Mouse (Mus musculus): ENCODE measurements around the gene Stx11. TPM values are rescaled to one million over a fixed set of nuclear protein-coding genes. Genes with fewer than 3 reads are reported as not detected.

Gene Stx11
- polyA plus RNA-seq, 1 experiment, result 28.8 TPM

GRCm38 (mm10) chr10:12929857-12930174 is 34.3 kb downstream of the Stx11 start:
- 7% methylated on average over 6 of the region's 6 CpGs for WGBS
- TF ChIP-seq POLR2A (IDR thresholded peaks at IDR 0.05; ENCODE audit: borderline replicate concordance, control insufficient read depth, low read depth, low read length), result no peak
- no peak for TF ChIP-seq CTCF (IDR thresholded peaks at IDR 0.05; ENCODE audit: control insufficient read depth, insufficient read depth, low read length)
- Histone ChIP-seq H3K27ac (ENCODE audit: control insufficient read depth, insufficient read depth, low read depth, low read length, poor library complexity) (peak overlapping the region; percentile 61), H3K4me3 (replicated peaks; ENCODE audit: control insufficient read depth, low read depth, low read length) (no peak overlapping the region), H3K4me1 (ENCODE audit: control insufficient read depth, insufficient read depth, low read length) (no peaks in the 10 kb centered on the region; the same call in 1 of the 2 replicates)

GRCm38 (mm10) chr10:12929149-12929856 is 34.8 kb downstream of the Stx11 start:
- 48% methylated on average over 7 of the region's 7 CpGs for WGBS
- Histone ChIP-seq H3K4me1 (ENCODE audit: control insufficient read depth, insufficient read depth, low read length) (no peaks in the 10 kb centered on the region; the same call in 1 of the 2 replicates), H3K27ac (ENCODE audit: control insufficient read depth, insufficient read depth, low read depth, low read length, poor library complexity) (peak overlapping the region; percentile 61), H3K4me3 (replicated peaks; ENCODE audit: control insufficient read depth, low read depth, low read length) (no peak overlapping the region)
- no peak for TF ChIP-seq POLR2A (IDR thresholded peaks at IDR 0.05; ENCODE audit: borderline replicate concordance, control insufficient read depth, low read depth, low read length)
- TF ChIP-seq CTCF (IDR thresholded peaks at IDR 0.05; ENCODE audit: control insufficient read depth, insufficient read depth, low read length), result no peak

- peaks cover 3% of the 10 kb centered on the region for H3K4me1 ChIP-seq (ENCODE audit: control insufficient read depth, insufficient read depth, low read length)
- H3K4me3 ChIP-seq (replicated peaks; ENCODE audit: control insufficient read depth, low read depth, low read length), result no peak overlapping the region
- peak overlapping the region; percentile 47; the same call in 1 of the 2 replicates for H3K27ac ChIP-seq (ENCODE audit: control insufficient read depth, insufficient read depth, low read depth, low read length, poor library complexity)
- 47% methylated on average over 6 of the region's 6 CpGs for WGBS
- TF ChIP-seq CTCF (IDR thresholded peaks at IDR 0.05; ENCODE audit: control insufficient read depth, insufficient read depth, low read length), result no peak
- TF ChIP-seq POLR2A (IDR thresholded peaks at IDR 0.05; ENCODE audit: borderline replicate concordance, control insufficient read depth, low read depth, low read length), result no peak
Observed at GRCm38 (mm10) chr10:12928193-12928592, 35.9 kb downstream of the Stx11 start.

GRCm38 (mm10) chr10:12922574-12923353 is 41.3 kb downstream of the Stx11 start:
- peak overlapping the region; percentile 90 for H3K27ac ChIP-seq (ENCODE audit: control insufficient read depth, insufficient read depth, low read depth, low read length, poor library complexity)
- TF ChIP-seq CTCF (IDR thresholded peaks at IDR 0.05; ENCODE audit: control insufficient read depth, insufficient read depth, low read length) (peak; percentile 56; the same call in 1 of the 2 replicates), POLR2A (IDR thresholded peaks at IDR 0.05; ENCODE audit: borderline replicate concordance, control insufficient read depth, low read depth, low read length) (no peak)
- H3K4me3 ChIP-seq (replicated peaks; ENCODE audit: control insufficient read depth, low read depth, low read length), result peak overlapping the region; percentile 73
- under 1% methylated on average over 55 of the region's 55 CpGs for WGBS
- H3K4me1 ChIP-seq (ENCODE audit: control insufficient read depth, insufficient read depth, low read length), result peaks cover 3% of the 10 kb centered on the region

GRCm38 (mm10) chr10:12922077-12922573 is 42.0 kb downstream of the Stx11 start:
- Histone ChIP-seq H3K4me3 (replicated peaks; ENCODE audit: control insufficient read depth, low read depth, low read length) (peak overlapping the region; percentile 73), H3K4me1 (ENCODE audit: control insufficient read depth, insufficient read depth, low read length) (peaks cover 3% of the 10 kb centered on the region), H3K27ac (ENCODE audit: control insufficient read depth, insufficient read depth, low read depth, low read length, poor library complexity) (peak overlapping the region; percentile 90)
- WGBS, result under 1% methylated on average over 13 of the region's 13 CpGs
- TF ChIP-seq CTCF (IDR thresholded peaks at IDR 0.05; ENCODE audit: control insufficient read depth, insufficient read depth, low read length), result no peak
- TF ChIP-seq POLR2A (IDR thresholded peaks at IDR 0.05; ENCODE audit: borderline replicate concordance, control insufficient read depth, low read depth, low read length), result no peak

GRCm38 (mm10) chr10:12921551-12922040 is 42.5 kb downstream of the Stx11 start:
- Histone ChIP-seq H3K4me1 (ENCODE audit: control insufficient read depth, insufficient read depth, low read length) (peaks cover 3% of the 10 kb centered on the region), H3K4me3 (replicated peaks; ENCODE audit: control insufficient read depth, low read depth, low read length) (peak overlapping the region; percentile 70), H3K27ac (ENCODE audit: control insufficient read depth, insufficient read depth, low read depth, low read length, poor library complexity) (peak overlapping the region; percentile 65)
- WGBS, result 2% methylated on average over 11 of the region's 11 CpGs
- TF ChIP-seq POLR2A (IDR thresholded peaks at IDR 0.05; ENCODE audit: borderline replicate concordance, control insufficient read depth, low read depth, low read length) (no peak), CTCF (IDR thresholded peaks at IDR 0.05; ENCODE audit: control insufficient read depth, insufficient read depth, low read length) (no peak)

GRCm38 (mm10) chr10:12919287-12919686 is 44.8 kb downstream of the Stx11 start:
- Histone ChIP-seq H3K4me3 (replicated peaks; ENCODE audit: control insufficient read depth, low read depth, low read length) (no peak overlapping the region), H3K4me1 (ENCODE audit: control insufficient read depth, insufficient read depth, low read length) (peaks cover 3% of the 10 kb centered on the region), H3K27ac (ENCODE audit: control insufficient read depth, insufficient read depth, low read depth, low read length, poor library complexity) (no peak overlapping the region)
- TF ChIP-seq CTCF (IDR thresholded peaks at IDR 0.05; ENCODE audit: control insufficient read depth, insufficient read depth, low read length) (no peak), POLR2A (IDR thresholded peaks at IDR 0.05; ENCODE audit: borderline replicate concordance, control insufficient read depth, low read depth, low read length) (no peak)
- WGBS, result 52% methylated on average over 5 of the region's 5 CpGs

GRCm38 (mm10) chr10:12917626-12918025 is 46.5 kb downstream of the Stx11 start:
- H3K4me3 ChIP-seq (replicated peaks; ENCODE audit: control insufficient read depth, low read depth, low read length), result no peak overlapping the region
- H3K27ac ChIP-seq (ENCODE audit: control insufficient read depth, insufficient read depth, low read depth, low read length, poor library complexity), result no peak overlapping the region
- TF ChIP-seq POLR2A (IDR thresholded peaks at IDR 0.05; ENCODE audit: borderline replicate concordance, control insufficient read depth, low read depth, low read length) (no peak), CTCF (IDR thresholded peaks at IDR 0.05; ENCODE audit: control insufficient read depth, insufficient read depth, low read length) (no peak)
- 86% methylated on average over 1 of the region's 1 CpGs for WGBS
- no peaks in the 10 kb centered on the region; the same call in 1 of the 2 replicates for H3K4me1 ChIP-seq (ENCODE audit: control insufficient read depth, insufficient read depth, low read length)

Measured in bone marrow, adult 2 months (tissue).